Mouse (Mus musculus): ENCODE results near the gene Fam114a1.

GRCm38 (mm10) chr5:65057596-65057995, 87.7 kb downstream of the Fam114a1 start:
- TF ChIP-seq POLR2A (IDR thresholded peaks at IDR 0.05; ENCODE audit: borderline replicate concordance, low read depth, low read length) (no peak), CTCF (IDR thresholded peaks at IDR 0.05; ENCODE audit: low read depth, low read length) (no peak)

Data from bone marrow macrophage, adult 2 months (primary cell).